Mouse (Mus musculus) thymus, adult 2 months (tissue): ENCODE measurements at regions not wholly inside any gene's neighbourhood (a gene's known extent, or its start where the extent isn't known, plus 50 kb on each side); places are given as distances from the start of the nearest gene placed in this dataset.

Experiments
- CTCF ChIP-seq: fragments of 200-500 bp; IDR thresholded peaks from 2 replicates; pipeline ENCODE4 v1.5.1; 2012; ENCODE audit warnings: mild to moderate bottlenecking, control low read depth, low read length, moderate library complexity, borderline replicate concordance; ENCODE audit not compliant: control insufficient read depth, poor library complexity, insufficient read depth; ENCODE audit errors: extremely low read depth
- POLR2A ChIP-seq: fragments of 200-500 bp; IDR thresholded peaks from 2 replicates; pipeline ENCODE4 v1.6.1; 2012; ENCODE audit warnings: mild to moderate bottlenecking, low read length, control low read depth, moderate library complexity; ENCODE audit not compliant: control insufficient read depth, poor library complexity, insufficient read depth; ENCODE audit errors: extremely low read depth

GRCm38 (mm10) chr17:72672010-72672409 lies 67.6 kb upstream of the Alk start:
- no peak for TF ChIP-seq POLR2A
- no peak for TF ChIP-seq CTCF
